Comparison of ENCODE assay signal across 20 mouse cellular contexts in the genomic region with DNA sequence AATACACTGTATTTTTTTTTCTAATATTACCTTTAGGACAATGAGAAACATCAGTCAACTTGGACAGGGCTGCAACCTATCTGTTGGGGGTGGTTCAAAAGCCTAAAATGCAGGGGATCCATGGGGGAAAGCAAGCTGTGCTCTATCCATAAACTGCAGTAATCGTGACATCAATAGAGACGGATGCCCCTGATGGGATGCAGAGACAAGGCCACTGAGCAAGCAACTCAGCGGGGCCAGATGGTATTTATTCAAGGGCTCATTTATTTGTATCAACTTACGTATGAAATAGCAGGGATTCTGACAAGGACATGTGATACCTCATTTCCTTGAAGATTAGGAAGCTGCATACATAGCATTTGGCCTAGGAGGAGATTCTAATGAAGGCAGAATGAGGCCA.
DNase-seq lines count a peak whose midpoint lies in the region; ATAC-seq and TF ChIP-seq lines count a peak whose summit lies in the region.
"Had no signal": no experiment of that assay in that cellular context is flagged by ENCODE, and none has a peak within 500 bp of the region (broad histone marks: within the 10 kb centered on the region; RNA-seq: fewer than 3 reads in every experiment).

No protein-coding gene starts in this region.

- no peak overlapping the region for H3K27ac ChIP-seq in neural tube, embryonic 11.5 days (ENCODE audit: low read depth, low read length)
- H3K27ac ChIP-seq in neural tube, embryonic 15.5 days (replicated peaks): no peak overlapping the region
- no peak overlapping the region for H3K27ac ChIP-seq in liver, postnatal 0 days (ENCODE audit: low read depth)
- H3K27ac ChIP-seq: forebrain, embryonic 13.5 days; heart, embryonic 15.5 days; left cerebral cortex, adult 2 months; limb, embryonic 13.5 days; liver, embryonic 15.5 days; midbrain, embryonic 12.5 days had no signal

- H3K4me3 ChIP-seq in neural tube, embryonic 11.5 days (ENCODE audit: low read depth, low read length): no peak overlapping the region
- H3K4me3 ChIP-seq in neural tube, embryonic 15.5 days (replicated peaks): no peak overlapping the region
- H3K4me3 ChIP-seq in liver, postnatal 0 days (ENCODE audit: low read depth, low read length): no peak overlapping the region
- H3K4me3 ChIP-seq: forebrain, embryonic 13.5 days; heart, embryonic 15.5 days; left cerebral cortex, adult 2 months; limb, embryonic 13.5 days; liver, embryonic 15.5 days; midbrain, embryonic 12.5 days had no signal

- H3K4me1 ChIP-seq in neural tube, embryonic 11.5 days (ENCODE audit: control insufficient read depth, insufficient read depth, low read length): no peaks in the 10 kb centered on the region
- H3K4me1 ChIP-seq in neural tube, embryonic 15.5 days: no peaks in the 10 kb centered on the region
- no peaks in the 10 kb centered on the region for H3K4me1 ChIP-seq in liver, postnatal 0 days (ENCODE audit: insufficient read depth)
- H3K4me1 ChIP-seq: limb, embryonic 13.5 days; liver, embryonic 15.5 days; midbrain, embryonic 12.5 days had no signal

- ATAC-seq in neural tube, embryonic 11.5 days (ENCODE audit: insufficient read depth, low FRiP score, low TSS enrichment): no peak
- no peak for ATAC-seq in neural tube, embryonic 15.5 days (ENCODE audit: low FRiP score)
- no peak for ATAC-seq in liver, postnatal 0 days
- ATAC-seq: forebrain, embryonic 13.5 days; inflammation-experienced regulatory T-cells, adult 6 months had no signal

- no peaks in the 10 kb centered on the region for H3K9me3 ChIP-seq in neural tube, embryonic 11.5 days (ENCODE audit: control insufficient read depth, low read length)
- no peaks in the 10 kb centered on the region for H3K9me3 ChIP-seq in neural tube, embryonic 15.5 days (replicated peaks)
- no peaks in the 10 kb centered on the region for H3K9me3 ChIP-seq in liver, postnatal 0 days (ENCODE audit: low read length)
- H3K9me3 ChIP-seq: forebrain, embryonic 13.5 days; heart, embryonic 15.5 days; limb, embryonic 13.5 days; liver, embryonic 15.5 days; midbrain, embryonic 12.5 days had no signal

- H3K27me3 ChIP-seq in neural tube, embryonic 11.5 days (ENCODE audit: control insufficient read depth, insufficient read depth, low read length): no peaks in the 10 kb centered on the region
- no peaks in the 10 kb centered on the region for H3K27me3 ChIP-seq in neural tube, embryonic 15.5 days (replicated peaks)
- H3K27me3 ChIP-seq in liver, postnatal 0 days (ENCODE audit: insufficient read depth, low read length): no peaks in the 10 kb centered on the region
- H3K27me3 ChIP-seq: CH12.LX; forebrain, embryonic 13.5 days; heart, embryonic 15.5 days; limb, embryonic 13.5 days; liver, embryonic 15.5 days; midbrain, embryonic 12.5 days had no signal

- DNase-seq in embryo, embryonic 10 days (ENCODE audit: low spot score): peak; percentile 17
- DNase-seq in embryo, embryonic 9.5 days (ENCODE audit: extremely low spot score): no peak
- peak; percentile 16 for DNase-seq in neural tube, embryonic 11.5 days (ENCODE audit: low spot score)
- DNase-seq in embryo, embryonic 11 days: peak; percentile 36
- DNase-seq in heart, adult 11 months: no peak
- no peak for DNase-seq in liver, postnatal 0 days
- DNase-seq in gastrocnemius, adult 8-10 months (ENCODE audit: low spot score in 2 of 2): no peak
- DNase-seq: adrenal gland, postnatal 25 days; kidney, adult 9 months; lung, postnatal 14 days; thymus, adult 2 months had no signal

- H3K9ac ChIP-seq in neural tube, embryonic 11.5 days (ENCODE audit: low read length): no peak overlapping the region
- H3K9ac ChIP-seq in neural tube, embryonic 15.5 days (replicated peaks): no peak overlapping the region
- no peak overlapping the region for H3K9ac ChIP-seq in liver, postnatal 0 days (replicated peaks)
- H3K9ac ChIP-seq: forebrain, embryonic 13.5 days; heart, embryonic 15.5 days; limb, embryonic 13.5 days; liver, embryonic 15.5 days; midbrain, embryonic 12.5 days had no signal

- no peak for TF ChIP-seq CTCF in liver, postnatal 0 days (IDR thresholded peaks at IDR 0.05; ENCODE audit: low read depth)

- no peaks in the 10 kb centered on the region for H3K36me3 ChIP-seq in neural tube, embryonic 11.5 days (ENCODE audit: control insufficient read depth, insufficient read depth, low read length)
- H3K36me3 ChIP-seq in neural tube, embryonic 15.5 days: no peaks in the 10 kb centered on the region
- H3K36me3 ChIP-seq in liver, postnatal 0 days (replicated peaks; ENCODE audit: insufficient read depth, low read length): no peaks in the 10 kb centered on the region
- H3K36me3 ChIP-seq: heart, embryonic 15.5 days; limb, embryonic 13.5 days; liver, embryonic 15.5 days; midbrain, embryonic 12.5 days had no signal

- 36% methylated on average over 4 of the region's 4 CpGs for WGBS in neural tube, embryonic 11.5 days
- 41% methylated on average over 4 of the region's 4 CpGs for WGBS in neural tube, embryonic 15.5 days
- WGBS in liver, postnatal 0 days (ENCODE audit: insufficient replicate concordance): 69% methylated on average over 4 of the region's 4 CpGs

- TF ChIP-seq EP300 in liver, postnatal 0 days (IDR thresholded peaks at IDR 0.05; ENCODE audit: low read depth): no peak

- no peak overlapping the region for H3K4me2 ChIP-seq in neural tube, embryonic 11.5 days (ENCODE audit: low read depth)
- no peak overlapping the region for H3K4me2 ChIP-seq in neural tube, embryonic 15.5 days
- no peak overlapping the region for H3K4me2 ChIP-seq in liver, postnatal 0 days (ENCODE audit: low read depth, low read length)
- H3K4me2 ChIP-seq: forebrain, embryonic 13.5 days; heart, embryonic 15.5 days; limb, embryonic 13.5 days; liver, embryonic 15.5 days; midbrain, embryonic 12.5 days had no signal

Comparison
In these comparisons a context has a peak if more than half of its experiments do, and no peak if none do; other contexts are left out.
1. DNase-seq: peak in embryo, embryonic 10 days (single experiment), neural tube, embryonic 11.5 days (single experiment) and embryo, embryonic 11 days (single experiment); none in embryo, embryonic 9.5 days (single experiment), heart, adult 11 months (single experiment), liver, postnatal 0 days (single experiment) and gastrocnemius, adult 8-10 months (0 of 2).